Comparison of ENCODE assay signal across 28 mouse cellular contexts in the genomic region with DNA sequence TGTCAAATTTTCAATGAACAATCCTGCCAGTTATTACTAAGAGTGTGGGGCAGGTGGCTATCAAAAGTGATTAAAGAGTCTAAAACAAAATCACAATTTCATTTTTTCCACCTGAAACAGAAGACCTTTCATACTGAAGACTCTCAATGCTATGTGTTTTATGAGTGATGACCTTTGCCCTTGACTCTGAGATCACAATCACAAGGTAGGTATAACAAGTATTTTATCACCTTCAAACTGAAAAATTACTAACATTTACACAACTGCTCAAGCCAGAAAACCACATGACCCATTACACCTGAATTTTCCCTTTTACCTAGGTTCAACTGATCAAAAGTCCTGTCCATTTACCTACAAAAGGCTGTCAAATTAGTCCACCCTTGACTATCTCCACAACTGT.
DNase-seq lines count a peak whose midpoint lies in the region; ATAC-seq and TF ChIP-seq lines count a peak whose summit lies in the region.
"Had no signal": no experiment of that assay in that cellular context is flagged by ENCODE, and none has a peak within 500 bp of the region (broad histone marks: within the 10 kb centered on the region; RNA-seq: fewer than 3 reads in every experiment).

No protein-coding gene starts in this region.

- TF ChIP-seq CTCF in intestine, postnatal 0 days (IDR thresholded peaks at IDR 0.05; ENCODE audit: low read depth): no peak

- no peaks in the 10 kb centered on the region; the same call in 1 of the 2 replicates for H3K9me3 ChIP-seq in midbrain, embryonic 11.5 days (ENCODE audit: control insufficient read depth, low read length)
- H3K9me3 ChIP-seq in midbrain, embryonic 13.5 days: peaks cover 3% of the 10 kb centered on the region; the same call in 1 of the 2 replicates
- no peaks in the 10 kb centered on the region for H3K9me3 ChIP-seq in intestine, postnatal 0 days (ENCODE audit: control insufficient read depth)
- H3K9me3 ChIP-seq: embryonic facial prominence, embryonic 15.5 days; forebrain, embryonic 12.5 days had no signal

- no peak overlapping the region for H3K9ac ChIP-seq in midbrain, embryonic 11.5 days (ENCODE audit: low read length)
- H3K9ac ChIP-seq in midbrain, embryonic 13.5 days (replicated peaks): no peak overlapping the region
- no peak overlapping the region for H3K9ac ChIP-seq in intestine, postnatal 0 days (ENCODE audit: low read depth, low read length)
- H3K9ac ChIP-seq: embryonic facial prominence, embryonic 13.5 days; embryonic facial prominence, embryonic 15.5 days; forebrain, embryonic 12.5 days had no signal

- H3K4me3 ChIP-seq in midbrain, embryonic 11.5 days (ENCODE audit: low read depth, low read length): no peak overlapping the region
- no peak overlapping the region for H3K4me3 ChIP-seq in midbrain, embryonic 13.5 days (replicated peaks)
- H3K4me3 ChIP-seq in intestine, postnatal 0 days (ENCODE audit: low read depth, low read length): no peak overlapping the region
- H3K4me3 ChIP-seq: embryonic facial prominence, embryonic 13.5 days; embryonic facial prominence, embryonic 15.5 days; erythroblast, embryonic 14.5 days; forebrain, embryonic 10.5 days; forebrain, embryonic 12.5 days had no signal

- no peak overlapping the region for H3K4me2 ChIP-seq in midbrain, embryonic 11.5 days
- no peak overlapping the region for H3K4me2 ChIP-seq in midbrain, embryonic 13.5 days (replicated peaks)
- H3K4me2 ChIP-seq in intestine, postnatal 0 days (replicated peaks; ENCODE audit: low read depth): no peak overlapping the region
- H3K4me2 ChIP-seq: embryonic facial prominence, embryonic 13.5 days; embryonic facial prominence, embryonic 15.5 days; forebrain, embryonic 12.5 days had no signal

- no peaks in the 10 kb centered on the region for H3K36me3 ChIP-seq in midbrain, embryonic 11.5 days (ENCODE audit: control insufficient read depth, insufficient read depth, low read length)
- no peaks in the 10 kb centered on the region for H3K36me3 ChIP-seq in midbrain, embryonic 13.5 days
- no peaks in the 10 kb centered on the region for H3K36me3 ChIP-seq in intestine, postnatal 0 days (ENCODE audit: control insufficient read depth, insufficient read depth)
- H3K36me3 ChIP-seq: embryonic facial prominence, embryonic 15.5 days; G1E had no signal

- peak; percentile 17 for DNase-seq in midbrain, embryonic 11.5 days (ENCODE audit: low spot score, missing footprints)
- DNase-seq in kidney, adult 8-10 months: no peak
- no peak for DNase-seq in adrenal gland, postnatal 4 days (ENCODE audit: low spot score in 2 of 2)
- DNase-seq: adrenal gland, adult 8-10 months; adrenal gland, postnatal 14 days; adrenal gland, postnatal 36 days; B cell, adult 2 months; cerebellum, adult 11 months; cerebellum, adult 18-20 months; cerebellum, adult 8-10 months; cerebellum, adult 9-11 months; cerebellum, postnatal 14 days; cerebellum, postnatal 36 days; embryo, embryonic 11 days had no signal

- no peaks in the 10 kb centered on the region for H3K4me1 ChIP-seq in midbrain, embryonic 11.5 days (ENCODE audit: control insufficient read depth, insufficient read depth, low read length)
- H3K4me1 ChIP-seq in midbrain, embryonic 13.5 days (replicated peaks): peaks cover 14% of the 10 kb centered on the region
- no peaks in the 10 kb centered on the region for H3K4me1 ChIP-seq in intestine, postnatal 0 days (replicated peaks; ENCODE audit: control insufficient read depth, insufficient read depth, low read length)

- H3K27me3 ChIP-seq in midbrain, embryonic 11.5 days (ENCODE audit: control insufficient read depth, insufficient read depth, low read length): no peaks in the 10 kb centered on the region
- H3K27me3 ChIP-seq in midbrain, embryonic 13.5 days: no peaks in the 10 kb centered on the region
- H3K27me3 ChIP-seq in intestine, postnatal 0 days (replicated peaks; ENCODE audit: control insufficient read depth, insufficient read depth, low read length): no peaks in the 10 kb centered on the region
- H3K27me3 ChIP-seq: CH12.LX; embryonic facial prominence, embryonic 13.5 days; embryonic facial prominence, embryonic 15.5 days; forebrain, embryonic 12.5 days had no signal

- ATAC-seq in midbrain, embryonic 11.5 days (ENCODE audit: low FRiP score): no peak
- no peak for ATAC-seq in midbrain, embryonic 13.5 days
- peak; percentile 74 for ATAC-seq in intestine, postnatal 0 days
- ATAC-seq: activated CD4-positive, CD25-positive, alpha-beta regulatory T cell, adult 4 months; CD4-positive, CD25-positive, alpha-beta regulatory T cell, adult 4 months; forebrain, embryonic 14.5 days; forebrain, embryonic 16.5 days; Patski had no signal

- H3K27ac ChIP-seq in midbrain, embryonic 11.5 days (ENCODE audit: low read depth, low read length): no peak overlapping the region
- no peak overlapping the region for H3K27ac ChIP-seq in midbrain, embryonic 13.5 days
- no peak overlapping the region for H3K27ac ChIP-seq in intestine, postnatal 0 days (ENCODE audit: low read depth, low read length)
- H3K27ac ChIP-seq: embryonic facial prominence, embryonic 13.5 days; embryonic facial prominence, embryonic 15.5 days; forebrain, embryonic 10.5 days; forebrain, embryonic 12.5 days had no signal
